Mouse (Mus musculus) ovary, postnatal 14 days (tissue): ENCODE results near the gene Rnps1.
"Not testable (repeated sequence)": the region's sequence is repeated elsewhere in the genome, so short reads cannot be mapped to it uniquely, and the experiment has no call there.

ENCODE experiments used
- DNase-seq: peaks from one replicate; pipeline ENCODE4 v3.0.0; 2022; ENCODE audit warnings: low spot score

Gene Rnps1

GRCm38 (mm10) chr17:24427170-24427557 is 12.8 kb downstream of the Rnps1 start:
- DNase-seq = no peak

- DNase-seq = no peak
Measured at GRCm38 (mm10) chr17:24429201-24429983, 15.0 kb downstream of the Rnps1 start.

GRCm38 (mm10) chr17:24437016-24437415 is 22.7 kb downstream of the Rnps1 start:
- DNase-seq = no peak

GRCm38 (mm10) chr17:24440377-24440776 is 26.0 kb downstream of the Rnps1 start:
- no peak for DNase-seq

GRCm38 (mm10) chr17:24441148-24441547 is 26.8 kb downstream of the Rnps1 start:
- DNase-seq = no peak

- no peak for DNase-seq
Measured at GRCm38 (mm10) chr17:24442107-24442506, 27.7 kb downstream of the Rnps1 start.

GRCm38 (mm10) chr17:24442632-24443155 is 28.3 kb downstream of the Rnps1 start, which contains the start of gene Dnase1l2:
TSS of gene Dnase1l2 (minus strand) at chr17:24443105.
- DNase-seq = no peak

- DNase-seq = no peak
Measured at GRCm38 (mm10) chr17:24443409-24443808, 29.0 kb downstream of the Rnps1 start.

- DNase-seq = no peak
Measured at GRCm38 (mm10) chr17:24446590-24446989, 32.2 kb downstream of the Rnps1 start.

- no peak for DNase-seq
Measured at GRCm38 (mm10) chr17:24449507-24449906, 35.1 kb downstream of the Rnps1 start.

- DNase-seq = no peak
Measured at GRCm38 (mm10) chr17:24451220-24451619, 36.9 kb downstream of the Rnps1 start.

- DNase-seq = no peak
Measured at GRCm38 (mm10) chr17:24453372-24453771, 39.0 kb downstream of the Rnps1 start.

GRCm38 (mm10) chr17:24454218-24454755 is 39.9 kb downstream of the Rnps1 start:
- no peak for DNase-seq

- DNase-seq = peak; percentile 99
Measured at GRCm38 (mm10) chr17:24454756-24455522, 40.6 kb downstream of the Rnps1 start.

- DNase-seq = not testable (repeated sequence)
Measured at GRCm38 (mm10) chr17:24455523-24456206, 41.3 kb downstream of the Rnps1 start.

- no peak for DNase-seq
Measured at GRCm38 (mm10) chr17:24461580-24461979, 47.2 kb downstream of the Rnps1 start.

GRCm38 (mm10) chr17:24462932-24463331 is 48.6 kb downstream of the Rnps1 start:
- DNase-seq = no peak

- no peak for DNase-seq
Measured at GRCm38 (mm10) chr17:24463374-24464133, 49.2 kb downstream of the Rnps1 start.

GRCm38 (mm10) chr17:24468636-24469246 is 54.4 kb downstream of the Rnps1 start:
- DNase-seq = no peak

- no peak for DNase-seq
Measured at GRCm38 (mm10) chr17:24469336-24469909, 55.1 kb downstream of the Rnps1 start.
